Mouse (Mus musculus): ENCODE results near the gene Gm45062. TPM values are rescaled to one million over a fixed set of nuclear protein-coding genes. Genes with fewer than 3 reads are reported as not detected.

Gene Gm45062
- total RNA-seq, 1 experiment from 2014 or later = 42.8 TPM

GRCm38 (mm10) chr6:8455599-8455998 lies 196.3 kb downstream of the Gm45062 start:
- ATAC-seq (ENCODE audit: extremely low read depth, insufficient number of reproducible peaks, low FRiP score, poor library complexity, severe bottlenecking) = no peak

- no peak for ATAC-seq (ENCODE audit: extremely low read depth, insufficient number of reproducible peaks, low FRiP score, poor library complexity, severe bottlenecking)
Observed at GRCm38 (mm10) chr6:8458596-8458995, 199.3 kb downstream of the Gm45062 start.

GRCm38 (mm10) chr6:8462447-8462846 lies 203.2 kb downstream of the Gm45062 start:
- no peak for ATAC-seq (ENCODE audit: extremely low read depth, insufficient number of reproducible peaks, low FRiP score, poor library complexity, severe bottlenecking)

GRCm38 (mm10) chr6:8465388-8465787 lies 206.1 kb downstream of the Gm45062 start:
- no peak for ATAC-seq (ENCODE audit: extremely low read depth, insufficient number of reproducible peaks, low FRiP score, poor library complexity, severe bottlenecking)

- ATAC-seq (ENCODE audit: extremely low read depth, insufficient number of reproducible peaks, low FRiP score, poor library complexity, severe bottlenecking) = no peak
Observed at GRCm38 (mm10) chr6:8465985-8466384, 206.7 kb downstream of the Gm45062 start.

GRCm38 (mm10) chr6:8467667-8468337 lies 208.6 kb downstream of the Gm45062 start:
- ATAC-seq (ENCODE audit: extremely low read depth, insufficient number of reproducible peaks, low FRiP score, poor library complexity, severe bottlenecking) = no peak

- ATAC-seq (ENCODE audit: extremely low read depth, insufficient number of reproducible peaks, low FRiP score, poor library complexity, severe bottlenecking) = no peak
Observed at GRCm38 (mm10) chr6:8469918-8470317, 210.7 kb downstream of the Gm45062 start.

GRCm38 (mm10) chr6:8472125-8472524 lies 212.9 kb downstream of the Gm45062 start:
- ATAC-seq (ENCODE audit: extremely low read depth, insufficient number of reproducible peaks, low FRiP score, poor library complexity, severe bottlenecking) = no peak

- no peak for ATAC-seq (ENCODE audit: extremely low read depth, insufficient number of reproducible peaks, low FRiP score, poor library complexity, severe bottlenecking)
Observed at GRCm38 (mm10) chr6:8472915-8473314, 213.7 kb downstream of the Gm45062 start.

- ATAC-seq (ENCODE audit: extremely low read depth, insufficient number of reproducible peaks, low FRiP score, poor library complexity, severe bottlenecking) = no peak
Observed at GRCm38 (mm10) chr6:8473498-8473897, 214.2 kb downstream of the Gm45062 start.

GRCm38 (mm10) chr6:8474316-8474715 lies 215.1 kb downstream of the Gm45062 start:
- ATAC-seq (ENCODE audit: extremely low read depth, insufficient number of reproducible peaks, low FRiP score, poor library complexity, severe bottlenecking) = no peak

- ATAC-seq (ENCODE audit: extremely low read depth, insufficient number of reproducible peaks, low FRiP score, poor library complexity, severe bottlenecking) = no peak
Observed at GRCm38 (mm10) chr6:8474820-8475219, 215.6 kb downstream of the Gm45062 start.

- no peak for ATAC-seq (ENCODE audit: extremely low read depth, insufficient number of reproducible peaks, low FRiP score, poor library complexity, severe bottlenecking)
Observed at GRCm38 (mm10) chr6:8479176-8479575, 219.9 kb downstream of the Gm45062 start.

GRCm38 (mm10) chr6:8484437-8485275 lies 225.4 kb downstream of the Gm45062 start:
- ATAC-seq (ENCODE audit: extremely low read depth, insufficient number of reproducible peaks, low FRiP score, poor library complexity, severe bottlenecking) = no peak

GRCm38 (mm10) chr6:8485414-8486175 lies 226.3 kb downstream of the Gm45062 start:
- peak; percentile 94 for ATAC-seq (ENCODE audit: extremely low read depth, insufficient number of reproducible peaks, low FRiP score, poor library complexity, severe bottlenecking)

- no peak for ATAC-seq (ENCODE audit: extremely low read depth, insufficient number of reproducible peaks, low FRiP score, poor library complexity, severe bottlenecking)
Observed at GRCm38 (mm10) chr6:8486391-8487043, 227.3 kb downstream of the Gm45062 start.

GRCm38 (mm10) chr6:8487044-8487853 lies 228.0 kb downstream of the Gm45062 start:
- ATAC-seq (ENCODE audit: extremely low read depth, insufficient number of reproducible peaks, low FRiP score, poor library complexity, severe bottlenecking) = no peak

- no peak for ATAC-seq (ENCODE audit: extremely low read depth, insufficient number of reproducible peaks, low FRiP score, poor library complexity, severe bottlenecking)
Observed at GRCm38 (mm10) chr6:8488249-8488648, 229.0 kb downstream of the Gm45062 start.

Measured in neutrophil, adult 5-6 weeks (primary cell).